Mouse (Mus musculus) liver, adult 2 months (tissue): ENCODE data around the gene Hbq1b. TPM values are rescaled to one million over a fixed set of nuclear protein-coding genes. Genes with fewer than 3 reads are reported as not detected.
"Not testable (repeated sequence)": the region's sequence is repeated elsewhere in the genome, so short reads cannot be mapped to it uniquely, and the experiment has no call there.

Experiments
- DNase-seq: peaks from one replicate; pipeline ENCODE4 v3.0.0-alpha.2; 2011; ENCODE audit warnings: low read depth, low spot score; ENCODE audit errors: extremely low read depth
- H3K27ac ChIP-seq: fragments of 200-500 bp; replicated peaks from 2 replicates; pipeline ENCODE4 v1.5.1; 2012; ENCODE audit warnings: low read depth, mild to moderate bottlenecking, control low read depth, inconsistent platforms, low read length; ENCODE audit not compliant: insufficient read depth
- H3K27me3 ChIP-seq: fragments of 200-500 bp; 2 replicates; pipeline ENCODE4 v1.6.1; 2012; ENCODE audit warnings: mild to moderate bottlenecking, moderate library complexity, low read length, inconsistent platforms; ENCODE audit not compliant: control insufficient read depth, insufficient read depth
- H3K36me3 ChIP-seq: fragments of 200-500 bp; 2 replicates; pipeline ENCODE4 v1.6.1; 2012; ENCODE audit warnings: low read length, inconsistent platforms; ENCODE audit not compliant: control insufficient read depth, insufficient read depth
- H3K4me1 ChIP-seq: fragments of 200-500 bp; 2 replicates; pipeline ENCODE4 v1.6.1; 2011; ENCODE audit warnings: low read length; ENCODE audit not compliant: control insufficient read depth, insufficient read depth
- H3K4me3 ChIP-seq: fragments of 200-500 bp; 2 replicates; pipeline ENCODE4 v1.5.1; 2011; ENCODE audit warnings: low read depth, mild to moderate bottlenecking, control low read depth, low read length, moderate library complexity; ENCODE audit not compliant: insufficient read depth
- H3K79me2 ChIP-seq: fragments of 200-500 bp; 2 replicates; pipeline ENCODE4 v1.6.1; 2012; ENCODE audit warnings: inconsistent platforms, mild to moderate bottlenecking, low read length, moderate library complexity; ENCODE audit not compliant: control insufficient read depth, insufficient read depth
- H3K9ac ChIP-seq: fragments of 200-500 bp; 2 replicates; pipeline ENCODE4 v1.6.1; 2012; ENCODE audit warnings: low read depth, mild to moderate bottlenecking, control low read depth, inconsistent platforms, low read length
- CTCF ChIP-seq: fragments of 200-500 bp; IDR thresholded peaks from 2 replicates; pipeline ENCODE4 v1.5.1; 2011; ENCODE audit warnings: low read depth, low read length, control low read depth
- POLR2A ChIP-seq: fragments of 200-500 bp; IDR thresholded peaks from 2 replicates; pipeline ENCODE4 v1.6.1; 2011; ENCODE audit warnings: low read length, control low read depth; ENCODE audit not compliant: insufficient read depth; ENCODE audit errors: extremely low read depth
- WGBS: fragments of 180-500 bp; shearing (Covaris S2); methylation state at CpG from one replicate; pipeline ENCODE4 v1.1.7; 2018; 5-methylcytosine and 5-hydroxymethylcytosine counted together
- polyA plus RNA-seq: library from polyadenylated mRNA; depleted of rRNA; stranded (reverse); fragments of >200 nt; gene quantifications from 2 replicates; pipeline ENCODE4 v1.2.3, GENCODE M21; 2012
- total RNA-seq: library from RNA; depleted of rRNA; stranded (reverse); fragments of >200 nt; gene quantifications from 2 replicates; pipeline ENCODE4 v1.2.3, GENCODE M21; 2014

The Hbq1b gene
- total and polyA plus RNA-seq, 2 experiments: not detected

DNA sequence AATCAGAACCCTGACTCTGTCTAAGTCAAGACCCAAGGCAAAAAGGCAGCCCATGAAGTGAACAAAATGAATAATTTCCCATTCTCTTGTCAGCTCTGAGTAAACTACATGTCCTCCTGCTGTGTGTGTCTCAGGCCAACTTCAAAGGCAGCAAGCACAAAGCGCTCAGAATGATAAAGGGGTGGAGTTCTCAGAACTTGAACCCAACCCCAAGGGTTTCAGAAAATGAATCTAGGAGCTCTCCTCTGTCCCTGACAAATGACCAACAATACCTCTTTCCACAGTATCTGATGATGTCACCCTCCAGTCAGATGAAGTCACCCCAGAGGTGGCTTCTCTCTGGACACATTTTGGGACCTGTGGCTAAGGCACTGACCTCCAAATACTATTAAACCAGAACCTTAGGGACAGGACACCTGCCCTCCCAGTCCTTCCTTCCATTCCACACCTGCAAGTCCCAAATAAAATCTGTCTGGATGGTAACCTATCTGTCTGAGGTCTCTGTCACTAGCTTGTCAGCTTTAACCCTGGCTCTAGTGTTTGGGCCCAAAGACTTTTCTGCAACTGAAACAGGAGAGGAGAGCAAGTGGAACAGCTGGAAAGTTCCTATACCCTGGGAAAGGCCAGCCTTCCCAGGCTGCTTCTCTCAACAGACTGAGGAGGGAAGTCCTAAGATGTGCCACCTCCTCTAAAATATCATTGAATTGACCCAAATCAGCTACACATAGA, 5.2 kb upstream of the Hbq1b start:
- Histone ChIP-seq H3K79me2 (no peaks in the 10 kb centered on the region), H3K4me3 (no peak overlapping the region), H3K9ac (no peak overlapping the region), H3K36me3 (no peaks in the 10 kb centered on the region), H3K27me3 (0 out of 2 replicates have a peak, but pooled peaks cover 2% of the 10 kb centered on the region), H3K4me1 (no peaks in the 10 kb centered on the region), H3K27ac (no peak overlapping the region)
- WGBS: 76% methylated on average over 1 of the region's 1 CpGs
- no peak for TF ChIP-seq POLR2A
- no peak for TF ChIP-seq CTCF
- no peak for DNase-seq

DNA sequence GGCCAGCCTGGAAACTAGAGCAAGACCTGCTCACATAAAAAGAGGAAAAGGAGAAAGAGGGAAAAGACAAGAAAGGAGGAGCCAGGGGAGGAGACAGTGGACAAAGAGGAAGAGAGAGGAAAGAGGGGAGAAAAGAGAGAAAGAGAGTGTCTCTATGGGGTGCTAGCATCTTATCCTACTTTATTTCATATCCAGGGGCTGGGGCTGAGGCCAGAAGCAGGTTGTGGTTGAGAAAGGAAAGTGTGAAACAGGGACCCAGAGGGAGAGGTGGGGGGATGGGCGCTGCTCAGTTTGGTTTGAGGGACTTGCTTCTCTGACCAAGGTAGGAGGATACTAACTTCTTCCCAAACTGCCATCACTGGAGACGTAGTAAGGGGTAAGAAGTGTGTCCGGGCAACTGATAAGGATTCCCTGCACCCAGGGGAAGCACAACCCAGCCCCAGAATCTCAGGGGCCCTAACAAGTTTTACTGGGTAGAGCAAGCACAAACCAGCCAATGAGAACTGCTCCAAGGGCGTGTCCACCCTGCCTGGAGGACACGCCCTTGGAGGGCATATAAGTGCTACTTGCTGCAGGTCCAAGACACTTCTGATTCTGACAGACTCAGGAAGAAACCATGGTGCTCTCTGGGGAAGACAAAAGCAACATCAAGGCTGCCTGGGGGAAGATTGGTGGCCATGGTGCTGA, 3.5 kb upstream of the Hbq1b start, which contains the start of gene Hba-a1:
Gene Hba-a1 (plus strand): TSS at position 421 of the 687 bp plus-strand sequence.
- WGBS: 25% methylated on average over 1 of the region's 5 CpGs
- H3K4me3 ChIP-seq, H3K27ac ChIP-seq, H3K27me3 ChIP-seq, H3K9ac ChIP-seq, H3K4me1 ChIP-seq, H3K36me3 ChIP-seq, H3K79me2 ChIP-seq, DNase-seq: not testable (repeated sequence)

DNA sequence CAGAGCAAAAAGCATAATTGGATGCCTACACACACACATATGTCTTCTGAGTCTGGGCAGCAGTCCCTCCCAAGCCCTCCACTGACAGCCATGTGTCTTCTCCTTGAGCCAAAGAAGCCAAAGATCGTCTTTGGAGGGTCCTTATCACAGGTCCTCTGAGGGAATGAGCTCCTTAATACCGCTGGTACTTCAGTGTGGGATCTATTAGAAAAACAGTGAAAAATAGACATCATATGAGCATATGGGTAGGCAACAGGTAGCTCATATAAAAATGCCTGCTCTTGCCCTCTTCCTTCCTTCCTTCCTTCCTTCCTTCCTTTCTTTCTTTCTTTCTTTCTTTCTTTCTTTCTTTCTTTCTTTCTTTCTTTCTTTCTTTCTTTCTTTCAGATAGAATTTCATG, 2.2 kb upstream of the Hbq1b start:
- not testable (repeated sequence) for H3K9ac ChIP-seq, H3K27me3 ChIP-seq, H3K36me3 ChIP-seq, DNase-seq, H3K4me1 ChIP-seq, H3K4me3 ChIP-seq, H3K27ac ChIP-seq, H3K79me2 ChIP-seq
- WGBS: 67% methylated on average over 2 of the region's 2 CpGs

DNA sequence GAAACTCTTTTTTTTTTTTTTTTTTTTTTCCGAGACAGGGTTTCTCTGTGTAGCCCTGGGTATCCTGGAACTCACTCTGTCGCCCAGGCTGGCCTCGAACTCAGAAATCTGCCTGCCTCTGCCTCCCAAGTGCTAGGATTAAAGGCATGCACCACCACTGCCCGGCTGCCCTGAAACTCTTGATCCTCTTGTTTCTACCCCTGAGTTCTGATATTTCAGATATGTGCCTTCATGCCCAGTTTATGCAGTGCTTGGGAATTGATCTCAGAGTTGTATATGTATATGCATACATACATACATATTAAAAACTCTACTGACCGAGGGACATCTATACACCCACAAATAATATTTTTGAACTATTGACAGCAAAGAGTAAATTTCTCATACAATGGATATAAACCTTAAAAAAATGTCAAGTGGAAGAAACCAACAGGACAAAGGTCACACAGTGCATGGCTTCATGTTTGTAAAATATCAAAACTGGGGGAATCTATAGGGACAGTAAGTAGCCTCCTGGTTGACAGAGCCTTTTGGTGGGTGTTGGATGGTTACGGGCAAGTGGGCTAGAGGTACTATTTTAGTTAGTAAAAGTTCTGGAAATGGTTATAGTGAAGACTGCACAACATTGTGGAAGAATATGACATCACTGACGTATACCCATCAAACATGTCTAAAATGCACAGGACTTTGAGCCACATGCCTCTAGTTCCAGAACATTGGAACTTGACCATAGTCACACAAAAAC, 1.6 kb upstream of the Hbq1b start:
- TF ChIP-seq CTCF: no peak
- no peak for TF ChIP-seq POLR2A
- Histone ChIP-seq H3K36me3 (no peaks in the 10 kb centered on the region), H3K4me1 (no peaks in the 10 kb centered on the region), H3K27ac (no peak overlapping the region), H3K27me3 (no peaks in the 10 kb centered on the region), H3K79me2 (no peaks in the 10 kb centered on the region), H3K4me3 (no peak overlapping the region), H3K9ac (no peak overlapping the region)
- 76% methylated on average over 7 of the region's 7 CpGs for WGBS
- DNase-seq: no peak

DNA sequence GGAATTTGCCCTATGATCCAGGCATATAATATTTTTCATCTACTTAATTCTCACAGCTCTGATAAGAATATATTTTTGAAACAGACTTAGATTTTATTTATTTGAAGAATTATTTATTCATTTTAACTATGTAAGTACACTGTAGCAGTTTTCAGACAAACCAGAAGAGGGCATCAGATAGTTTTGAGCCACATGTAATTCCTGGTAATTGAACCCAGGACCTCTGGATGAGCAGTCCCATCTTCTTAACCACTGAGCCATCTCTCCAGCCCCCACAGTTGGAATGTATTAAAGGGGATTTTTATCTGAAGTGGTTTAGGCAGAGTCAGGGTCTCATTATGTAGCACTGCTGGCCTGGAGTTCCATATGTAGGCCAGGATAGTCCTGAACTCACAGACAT, 878 bp upstream of the Hbq1b start:
- H3K36me3 ChIP-seq, H3K4me1 ChIP-seq, DNase-seq, H3K27me3 ChIP-seq, H3K9ac ChIP-seq, H3K27ac ChIP-seq, H3K79me2 ChIP-seq, H3K4me3 ChIP-seq: not testable (repeated sequence)

DNA sequence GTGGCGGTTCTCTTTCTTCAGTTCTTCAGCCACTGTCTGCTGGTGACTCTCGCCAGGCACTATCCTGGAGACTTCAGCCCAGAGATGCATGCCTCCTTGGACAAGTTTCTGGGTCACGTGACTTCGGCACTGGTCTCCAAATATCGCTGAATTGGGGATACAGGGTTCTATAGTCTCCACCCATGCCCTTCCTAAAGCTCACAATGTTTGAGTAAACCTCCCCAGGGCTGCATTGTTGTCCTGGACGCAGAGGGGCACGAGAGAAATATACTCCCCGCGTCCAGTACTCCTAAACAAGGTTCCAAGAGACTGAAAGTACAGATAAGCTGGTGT, 694 bp downstream of the Hbq1b start:
- H3K36me3 ChIP-seq: no peaks in the 10 kb centered on the region
- H3K4me1 ChIP-seq: no peaks in the 10 kb centered on the region
- WGBS: 62% methylated on average over 9 of the region's 9 CpGs
- H3K79me2 ChIP-seq: no peaks in the 10 kb centered on the region
- no peaks in the 10 kb centered on the region for H3K27me3 ChIP-seq
- H3K27ac ChIP-seq: no peak overlapping the region
- H3K4me3 ChIP-seq: no peak overlapping the region
- TF ChIP-seq POLR2A (no peak), CTCF (no peak)
- no peak for DNase-seq
- no peak overlapping the region for H3K9ac ChIP-seq

DNA sequence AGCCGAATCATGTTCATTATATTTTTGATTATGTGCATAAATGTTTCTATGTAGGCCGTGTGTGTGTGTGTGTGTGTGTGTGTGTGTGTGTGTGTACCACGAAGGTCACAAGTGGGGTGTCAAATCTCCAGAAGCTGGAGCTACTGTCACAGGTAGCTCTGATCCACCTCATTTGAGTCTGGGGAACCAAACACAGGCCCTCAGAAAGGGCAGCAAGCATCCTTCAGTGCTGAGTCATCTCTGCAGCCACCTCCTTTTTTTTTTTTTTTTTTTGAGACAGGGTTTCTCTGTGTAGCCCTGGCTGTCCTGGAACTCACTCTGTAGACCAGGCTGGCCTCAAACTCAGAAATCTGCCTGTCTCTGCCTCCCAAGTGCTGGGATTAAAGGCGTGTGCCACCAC, 6.1 kb downstream of the Hbq1b start:
- H3K27ac ChIP-seq, H3K4me1 ChIP-seq, H3K9ac ChIP-seq, DNase-seq, H3K36me3 ChIP-seq, H3K27me3 ChIP-seq, H3K79me2 ChIP-seq, H3K4me3 ChIP-seq: not testable (repeated sequence)
- 85% methylated on average over 4 of the region's 4 CpGs for WGBS

DNA sequence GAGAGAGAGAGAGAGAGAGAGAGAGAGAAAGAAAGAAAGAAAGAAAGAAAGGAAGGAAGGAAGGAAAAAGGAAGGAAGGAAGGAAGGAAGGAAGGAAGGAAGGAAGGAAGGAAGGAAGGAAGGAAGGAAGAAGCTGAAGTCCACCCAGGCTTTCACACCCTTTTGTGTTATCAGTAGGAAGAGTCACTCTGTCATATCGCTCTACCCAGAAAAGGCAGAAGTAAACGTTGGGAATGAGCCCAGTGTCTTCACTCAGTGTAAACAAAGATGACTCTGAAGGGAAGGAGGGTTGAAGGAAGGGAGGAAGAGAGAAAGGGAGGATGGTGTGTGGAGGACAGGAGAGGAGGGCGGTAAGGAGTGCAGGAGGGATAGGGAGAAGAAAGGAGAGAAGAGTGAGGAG, 6.7 kb downstream of the Hbq1b start:
- WGBS: 50% methylated on average over 3 of the region's 3 CpGs
- not testable (repeated sequence) for DNase-seq, H3K4me3 ChIP-seq, H3K79me2 ChIP-seq, H3K9ac ChIP-seq, H3K4me1 ChIP-seq, H3K27me3 ChIP-seq, H3K36me3 ChIP-seq, H3K27ac ChIP-seq
